Mouse (Mus musculus) forebrain, embryonic 16.5 days (tissue): ENCODE measurements around the gene Fgfr2. TPM values are rescaled to one million over a fixed set of nuclear protein-coding genes. Genes with fewer than 3 reads are reported as not detected.
A peak's percentile ranks its signal among the peaks of the same experiment; 100 is the strongest.

ENCODE experiments used
- ATAC-seq: fragments of 200-750 bp; cut with Nextera tagmentation; 2 replicates; pipeline ENCODE4 v1.8.0; 2017; ENCODE audit warnings: mild to moderate bottlenecking, moderate library complexity
- H3K27ac ChIP-seq: fragments of 300-500 bp; sonication (generic); 2 replicates; pipeline ENCODE4 v1.5.1; 2014; ENCODE audit warnings: low read length, control low read depth
- H3K27me3 ChIP-seq: fragments of 300-500 bp; sonication (generic); replicated peaks from 2 replicates; pipeline ENCODE4 v1.6.1; 2014; ENCODE audit warnings: low read length; ENCODE audit not compliant: control insufficient read depth, insufficient read depth
- H3K36me3 ChIP-seq: fragments of 300-500 bp; sonication (generic); 2 replicates; pipeline ENCODE4 v1.6.1; 2014; ENCODE audit not compliant: control insufficient read depth, insufficient read depth
- H3K4me1 ChIP-seq: fragments of 300-500 bp; sonication (generic); replicated peaks from 2 replicates; pipeline ENCODE4 v1.6.1; 2014; ENCODE audit warnings: low read length; ENCODE audit not compliant: control insufficient read depth, insufficient read depth
- H3K4me2 ChIP-seq: fragments of 300-500 bp; sonication (generic); 2 replicates; pipeline ENCODE4 v1.6.1; 2014; ENCODE audit warnings: mild to moderate bottlenecking, low read length, control low read depth
- H3K4me3 ChIP-seq: fragments of 300-500 bp; sonication (generic); replicated peaks from 2 replicates; pipeline ENCODE4 v1.5.1; 2014; ENCODE audit warnings: mild to moderate bottlenecking, low read length, control low read depth
- H3K9ac ChIP-seq: fragments of 300-500 bp; sonication (generic); replicated peaks from 2 replicates; pipeline ENCODE4 v1.6.1; 2014; ENCODE audit warnings: low read depth, low read length, control low read depth
- H3K9me3 ChIP-seq: fragments of 300-500 bp; sonication (generic); 2 replicates; pipeline ENCODE4 v1.6.1; 2016; ENCODE audit warnings: low read length; ENCODE audit not compliant: control insufficient read depth
- WGBS: fragments of 180-500 bp; shearing (Covaris S2); extraction: QIAGEN DNeasy Blood & Tissue Kit; methylation state at CpG from one replicate; pipeline ENCODE4 v1.1.7; 2014; 5-methylcytosine and 5-hydroxymethylcytosine counted together
- polyA plus RNA-seq: library from polyadenylated mRNA; unstranded; fragments of >200 nt; fragmentation: Nextera tagmentation; extraction: Ambion mirVana; gene quantifications from 2 replicates; pipeline ENCODE4 v1.2.1, GENCODE M21; 2015

The Fgfr2 gene
- polyA plus RNA-seq, 1 experiment from 2014 or later, result 39.2 TPM

DNA sequence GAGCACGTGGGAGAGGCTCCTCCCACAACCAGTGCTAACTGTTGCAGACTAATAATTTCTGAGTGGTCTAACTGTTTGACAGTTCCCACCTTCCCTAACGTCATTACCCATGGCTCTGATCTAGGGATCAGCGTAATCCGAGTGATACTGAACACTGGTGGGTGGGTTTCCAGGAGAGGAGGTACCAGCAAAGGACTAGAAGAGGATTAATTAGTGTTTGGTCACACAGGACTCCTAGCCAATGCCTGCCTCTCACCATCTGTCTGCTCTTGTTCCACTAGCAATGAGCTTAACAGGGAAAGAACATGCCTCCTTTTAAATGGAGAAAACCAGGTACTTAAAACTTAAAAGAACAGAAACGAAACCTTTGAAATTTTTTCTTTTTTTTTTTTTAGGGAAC lies 364.3 kb downstream of the Fgfr2 start:
- Histone ChIP-seq H3K36me3 (no peaks in the 10 kb centered on the region; the same call in 1 of the 2 replicates), H3K27ac (peak overlapping the region; percentile 80; the same call in 1 of the 2 replicates), H3K4me3 (no peak overlapping the region), H3K9me3 (no peaks in the 10 kb centered on the region), H3K9ac (no peak overlapping the region), H3K4me1 (peaks cover 27% of the 10 kb centered on the region), H3K27me3 (no peaks in the 10 kb centered on the region), H3K4me2 (no peak overlapping the region)
- WGBS, result 47% methylated on average over 5 of the region's 5 CpGs
- peak; percentile 63 for ATAC-seq

DNA sequence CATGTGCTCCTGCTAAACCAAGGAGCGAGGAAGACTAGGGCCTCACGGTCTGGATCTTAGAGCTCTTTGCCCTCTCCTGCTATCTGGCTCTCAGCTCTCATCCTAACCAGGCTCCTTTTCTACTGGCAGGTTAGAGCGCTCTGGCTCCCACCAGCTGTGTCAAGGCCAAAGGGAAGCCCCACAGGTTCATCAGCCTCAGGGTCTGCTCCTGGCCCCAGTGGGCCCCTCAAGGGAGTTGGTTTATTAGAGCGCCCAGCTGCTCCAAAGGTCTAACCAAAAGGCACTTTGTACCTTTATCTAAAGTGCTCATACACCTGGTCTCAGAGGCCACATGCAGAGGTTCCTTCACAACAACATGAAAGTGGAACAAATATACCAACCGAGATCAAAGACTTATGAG lies 366.8 kb downstream of the Fgfr2 start:
- no peak overlapping the region for H3K9ac ChIP-seq
- H3K36me3 ChIP-seq, result no peaks in the 10 kb centered on the region
- H3K4me3 ChIP-seq, result no peak overlapping the region
- no peak for ATAC-seq
- no peaks in the 10 kb centered on the region for H3K27me3 ChIP-seq
- no peak overlapping the region for H3K27ac ChIP-seq
- WGBS, result 95% methylated on average over 5 of the region's 5 CpGs
- peaks cover 31% of the 10 kb centered on the region for H3K4me1 ChIP-seq
- H3K4me2 ChIP-seq, result no peak overlapping the region
- H3K9me3 ChIP-seq, result no peaks in the 10 kb centered on the region

DNA sequence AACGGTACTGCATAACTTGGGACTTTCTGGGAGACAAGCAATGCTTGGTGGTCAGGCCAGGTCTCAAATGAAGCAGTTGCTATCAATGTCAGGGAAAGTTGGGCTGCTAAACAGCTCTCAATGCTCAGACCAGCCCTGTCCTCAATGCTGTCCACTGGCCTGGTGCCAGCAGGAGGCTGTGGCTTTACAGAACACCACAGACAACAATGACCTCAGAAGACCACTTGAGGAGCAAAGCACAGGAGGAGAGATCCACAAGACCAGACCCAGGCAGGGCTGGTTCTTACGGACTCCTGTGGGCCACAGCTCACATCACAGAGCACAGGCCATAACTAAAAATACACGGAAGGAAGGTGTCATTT lies 368.8 kb downstream of the Fgfr2 start:
- ATAC-seq, result no peak
- no peak overlapping the region for H3K27ac ChIP-seq
- no peaks in the 10 kb centered on the region for H3K9me3 ChIP-seq
- H3K4me2 ChIP-seq, result no peak overlapping the region
- H3K27me3 ChIP-seq, result no peaks in the 10 kb centered on the region
- 60% methylated on average over 3 of the region's 3 CpGs for WGBS
- H3K4me3 ChIP-seq, result no peak overlapping the region
- H3K9ac ChIP-seq, result no peak overlapping the region
- no peaks in the 10 kb centered on the region for H3K36me3 ChIP-seq
- peaks cover 18% of the 10 kb centered on the region for H3K4me1 ChIP-seq

DNA sequence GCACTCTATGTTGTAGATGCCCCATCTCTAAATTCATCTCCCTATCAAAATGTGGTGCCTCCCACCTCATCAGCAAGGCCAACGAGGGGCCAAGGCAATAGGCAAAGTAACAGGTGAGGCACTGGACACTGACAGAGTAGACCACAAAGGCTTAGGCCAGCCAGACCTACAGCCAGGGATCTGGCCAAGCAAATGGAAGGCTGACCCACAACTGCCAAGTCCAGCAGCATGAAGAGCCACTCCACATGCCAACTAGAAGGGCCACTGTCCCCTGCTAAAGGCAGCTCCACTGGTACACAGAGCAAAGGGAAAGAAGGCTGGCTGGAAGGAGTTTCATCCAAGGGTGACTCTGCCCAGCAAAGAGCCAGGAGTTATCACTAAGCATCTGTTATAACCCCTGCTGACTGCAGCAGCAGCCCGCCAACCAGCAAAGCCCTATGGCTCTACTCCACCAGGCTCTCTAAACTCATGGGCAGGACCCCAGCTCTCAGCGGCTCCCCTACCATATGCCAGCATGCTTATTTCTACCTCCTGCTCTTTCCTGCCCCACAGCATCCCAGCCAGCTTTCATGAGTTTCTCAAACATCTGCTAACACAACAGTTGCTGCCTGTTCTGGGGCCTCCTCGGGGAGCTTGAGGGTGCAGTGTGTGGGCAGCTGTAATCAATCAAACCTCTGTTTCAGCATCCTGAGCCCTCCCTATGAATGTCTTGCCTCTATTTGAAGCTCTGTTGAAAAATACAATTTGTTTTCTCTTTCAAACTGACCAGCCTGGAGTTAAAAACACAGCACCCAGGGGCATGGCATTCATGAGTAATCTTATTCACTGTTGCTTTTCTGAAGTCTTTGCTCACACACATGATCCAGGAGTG lies 369.4 kb downstream of the Fgfr2 start:
- H3K4me3 ChIP-seq, result no peak overlapping the region
- no peaks in the 10 kb centered on the region for H3K36me3 ChIP-seq
- H3K27ac ChIP-seq, result no peak overlapping the region
- no peak overlapping the region for H3K9ac ChIP-seq
- H3K27me3 ChIP-seq, result no peaks in the 10 kb centered on the region
- H3K4me2 ChIP-seq, result no peak overlapping the region
- 60% methylated on average over 4 of the region's 4 CpGs for WGBS
- peaks cover 16% of the 10 kb centered on the region for H3K4me1 ChIP-seq
- no peaks in the 10 kb centered on the region for H3K9me3 ChIP-seq
- peak; percentile 52; the same call in 1 of the 2 replicates for ATAC-seq

DNA sequence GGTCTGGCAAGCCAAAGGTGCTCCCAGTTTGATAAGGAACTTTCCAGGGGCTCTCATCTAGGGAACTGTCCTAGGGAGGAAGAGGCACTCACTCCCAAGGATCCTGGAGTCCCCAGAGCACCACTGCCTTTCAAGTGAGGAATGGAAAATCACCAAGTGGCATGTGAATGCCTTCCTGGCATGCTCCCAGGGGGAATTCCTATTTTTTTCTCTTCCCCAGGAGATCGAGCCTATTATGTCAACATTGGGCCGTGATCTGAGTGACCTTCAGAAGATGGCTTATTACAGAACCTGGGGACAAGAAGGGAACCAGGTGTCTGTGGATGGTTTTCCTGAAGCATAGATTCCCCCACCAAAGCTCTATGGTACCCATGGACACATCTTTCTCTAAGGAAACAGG lies 371.4 kb downstream of the Fgfr2 start:
- Histone ChIP-seq H3K4me2 (no peak overlapping the region), H3K9me3 (no peaks in the 10 kb centered on the region), H3K9ac (no peak overlapping the region), H3K36me3 (no peaks in the 10 kb centered on the region), H3K27me3 (no peaks in the 10 kb centered on the region), H3K4me1 (peaks cover 16% of the 10 kb centered on the region), H3K27ac (no peak overlapping the region), H3K4me3 (no peak overlapping the region)
- 43% methylated on average over 2 of the region's 2 CpGs for WGBS
- ATAC-seq, result no peak

DNA sequence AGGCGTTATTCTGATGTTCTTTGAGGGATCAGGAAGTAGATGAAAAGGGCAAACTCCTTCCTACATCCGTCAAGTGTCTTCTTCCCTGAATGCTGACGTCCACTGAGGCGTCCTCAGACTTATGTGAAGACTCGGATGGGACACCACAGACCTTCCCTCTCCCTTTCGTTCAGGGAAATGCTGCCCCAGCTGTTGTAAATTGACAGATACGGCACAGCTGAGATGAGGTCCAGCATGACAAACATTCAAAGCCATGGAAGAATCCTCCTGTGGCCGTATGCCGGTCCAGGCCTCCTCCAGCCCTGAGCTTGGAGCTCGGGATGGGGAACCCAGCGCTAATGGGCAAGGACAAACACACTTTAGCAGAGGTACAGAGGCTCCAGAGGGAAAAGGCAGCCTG lies 373.6 kb downstream of the Fgfr2 start:
- no peaks in the 10 kb centered on the region for H3K9me3 ChIP-seq
- H3K27me3 ChIP-seq, result no peaks in the 10 kb centered on the region
- H3K4me1 ChIP-seq, result peaks cover 8% of the 10 kb centered on the region
- no peaks in the 10 kb centered on the region for H3K36me3 ChIP-seq
- no peak overlapping the region for H3K9ac ChIP-seq
- 97% methylated on average over 11 of the region's 11 CpGs for WGBS
- no peak overlapping the region for H3K27ac ChIP-seq
- ATAC-seq, result no peak
- H3K4me2 ChIP-seq, result no peak overlapping the region
- no peak overlapping the region for H3K4me3 ChIP-seq

DNA sequence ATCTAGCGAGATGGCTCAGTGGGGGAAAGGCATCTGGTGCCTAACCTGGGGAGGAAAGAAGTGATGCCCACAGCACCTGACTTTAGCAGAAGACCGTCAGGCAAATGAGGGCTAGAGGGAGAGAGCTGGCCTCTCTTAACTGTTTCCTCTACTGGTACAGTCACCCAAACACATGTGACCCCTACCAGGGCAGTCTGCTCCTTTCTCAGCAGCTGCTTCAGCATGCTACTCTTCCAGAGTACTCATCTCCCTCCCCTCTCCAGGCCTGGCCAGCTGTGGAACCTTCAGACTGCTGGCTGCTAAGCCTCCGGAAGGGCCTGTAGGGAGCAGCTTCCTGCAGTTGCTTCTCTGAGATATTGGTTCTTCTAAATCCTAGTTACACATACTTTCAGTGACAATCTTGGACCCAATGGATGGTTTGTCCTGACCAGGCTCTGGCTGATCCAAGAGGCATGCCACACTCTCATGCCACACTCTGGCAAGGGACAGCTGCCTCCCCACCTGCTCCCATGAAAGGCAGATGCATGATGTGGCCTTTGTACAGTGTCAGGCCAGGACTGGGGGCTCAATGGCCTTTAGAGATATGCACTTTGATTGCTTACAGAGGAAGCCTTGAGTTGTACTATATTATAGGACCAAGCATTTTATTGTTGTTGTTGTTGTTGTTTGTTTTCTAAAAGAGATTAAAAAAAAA lies 374.9 kb downstream of the Fgfr2 start:
- no peak for ATAC-seq
- Histone ChIP-seq H3K4me3 (no peak overlapping the region), H3K9ac (no peak overlapping the region), H3K27me3 (no peaks in the 10 kb centered on the region), H3K36me3 (no peaks in the 10 kb centered on the region), H3K27ac (no peak overlapping the region), H3K4me2 (no peak overlapping the region), H3K9me3 (no peaks in the 10 kb centered on the region), H3K4me1 (peaks cover 2% of the 10 kb centered on the region; the same call in 1 of the 2 replicates)
- 90% methylated on average over 3 of the region's 3 CpGs for WGBS

DNA sequence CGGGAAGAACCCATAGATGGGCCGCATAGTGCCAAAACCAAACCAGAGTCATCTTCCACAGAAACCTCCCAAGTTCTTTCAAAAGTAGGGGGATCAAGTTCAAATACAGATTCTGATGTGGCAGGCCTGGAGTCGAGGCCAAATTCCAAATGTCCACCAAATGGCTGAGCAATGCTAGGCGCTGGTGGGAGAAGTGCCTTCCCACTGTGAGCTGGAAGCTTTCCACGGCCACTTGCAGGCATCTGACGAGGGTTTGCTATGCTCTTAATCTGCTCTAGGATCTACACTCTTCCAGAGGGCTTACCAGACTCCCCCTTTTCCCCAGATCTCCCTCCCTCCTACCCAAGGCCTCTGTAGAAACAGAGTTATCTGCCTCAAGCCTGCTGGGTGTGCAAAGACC lies 376.1 kb downstream of the Fgfr2 start:
- H3K27me3 ChIP-seq, result no peaks in the 10 kb centered on the region
- WGBS, result 87% methylated on average over 6 of the region's 6 CpGs
- peaks cover 2% of the 10 kb centered on the region; the same call in 1 of the 2 replicates for H3K4me1 ChIP-seq

DNA sequence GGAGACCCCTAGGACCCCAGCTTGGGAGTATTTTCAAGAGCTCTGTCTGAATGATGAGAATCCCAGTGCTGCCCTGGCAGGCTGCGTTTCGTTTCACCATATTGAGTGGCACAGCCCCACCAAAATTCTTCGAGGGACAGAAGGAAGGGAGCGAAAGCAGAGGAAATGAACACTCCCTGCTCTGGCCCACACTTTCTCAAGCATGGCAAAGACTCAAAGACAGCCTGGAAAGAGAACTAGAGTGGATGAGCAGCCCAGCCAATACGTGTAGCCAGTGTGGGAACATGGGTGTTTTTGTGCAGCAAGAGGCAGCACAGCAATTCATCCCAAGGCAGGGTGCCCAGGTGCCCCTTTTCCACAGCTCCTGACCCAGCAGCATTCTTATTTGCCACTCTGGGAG lies 380.2 kb downstream of the Fgfr2 start:
- Histone ChIP-seq H3K9ac (no peak overlapping the region), H3K9me3 (no peaks in the 10 kb centered on the region), H3K27me3 (no peaks in the 10 kb centered on the region), H3K4me2 (no peak overlapping the region), H3K4me3 (no peak overlapping the region), H3K4me1 (no peaks in the 10 kb centered on the region), H3K27ac (no peak overlapping the region), H3K36me3 (no peaks in the 10 kb centered on the region)
- WGBS, result 85% methylated on average over 5 of the region's 5 CpGs
- ATAC-seq, result no peak

More for the DNA sequence above, 376.1 kb downstream of the Fgfr2 start:
- Histone ChIP-seq H3K36me3 (no peaks in the 10 kb centered on the region), H3K4me3 (no peak overlapping the region), H3K27ac (no peak overlapping the region), H3K9ac (no peak overlapping the region), H3K9me3 (no peaks in the 10 kb centered on the region), H3K4me2 (no peak overlapping the region)
- no peak for ATAC-seq
